Mouse (Mus musculus) midbrain, embryonic 14.5 days (tissue): ENCODE measurements around the gene Olfr777. TPM values are rescaled to one million over a fixed set of nuclear protein-coding genes. Genes with fewer than 3 reads are reported as not detected.

Experiments
- polyA plus RNA-seq: library from polyadenylated mRNA; unstranded; fragments of >200 nt; fragmentation: Nextera tagmentation; extraction: Ambion mirVana; gene quantifications from 2 replicates; pipeline ENCODE4 v1.2.1, GENCODE M21; 2014

The Olfr777 gene
- polyA plus RNA-seq, 1 experiment from 2014 or later = not detected

Other genes with a start within 250 kb of the Olfr777 start
- not detected in 2 replicates for gene Olfr764-ps1, start 231.6 kb downstream of the Olfr777 start, polyA plus RNA-seq
- not detected in 2 replicates for gene Olfr765, start 221.5 kb downstream of the Olfr777 start, polyA plus RNA-seq
- gene Olfr766-ps1, start 202.5 kb downstream of the Olfr777 start, polyA plus RNA-seq = not detected in 2 replicates
- not detected in 2 replicates for gene Olfr767, start 188.6 kb downstream of the Olfr777 start, polyA plus RNA-seq
- not detected in 2 replicates for gene Olfr768, start 172.1 kb downstream of the Olfr777 start, polyA plus RNA-seq
- gene Olfr769, start 153.6 kb downstream of the Olfr777 start, polyA plus RNA-seq = not detected in 2 replicates
- gene Olfr770, start 132.5 kb downstream of the Olfr777 start, polyA plus RNA-seq = not detected in 2 replicates
- not detected in 2 replicates for gene Olfr771, start 106.7 kb downstream of the Olfr777 start, polyA plus RNA-seq
- gene Olfr772, start 93.6 kb downstream of the Olfr777 start, polyA plus RNA-seq = not detected in 2 replicates
- not detected in 2 replicates for gene Olfr773, start 84.1 kb downstream of the Olfr777 start, polyA plus RNA-seq
- gene Olfr774, start 35.3 kb downstream of the Olfr777 start, polyA plus RNA-seq = not detected in 2 replicates
- not detected in 2 replicates for gene Olfr775, start 23.1 kb downstream of the Olfr777 start, polyA plus RNA-seq
- not detected in 2 replicates for gene Olfr776, start 12.4 kb downstream of the Olfr777 start, polyA plus RNA-seq
- not detected in 2 replicates for gene Olfr780, start 46.6 kb upstream of the Olfr777 start, polyA plus RNA-seq
- gene Olfr781, start 57.4 kb upstream of the Olfr777 start, polyA plus RNA-seq = not detected in 2 replicates
- gene Olfr782, start 77.4 kb upstream of the Olfr777 start, polyA plus RNA-seq = not detected in 2 replicates
- gene Olfr784, start 112.6 kb upstream of the Olfr777 start, polyA plus RNA-seq = 0.13 and 0.14 TPM in 2 replicates
- not detected in 2 replicates for gene Olfr785, start 133.9 kb upstream of the Olfr777 start, polyA plus RNA-seq
- gene Olfr786, start 155.8 kb upstream of the Olfr777 start, polyA plus RNA-seq = not detected in 2 replicates
- gene Olfr787, start 190.4 kb upstream of the Olfr777 start, polyA plus RNA-seq = not detected in 2 replicates
- gene Olfr788, start 199.5 kb upstream of the Olfr777 start, polyA plus RNA-seq = not detected in 2 replicates
- not detected in 2 replicates for gene Olfr789, start 213.3 kb upstream of the Olfr777 start, polyA plus RNA-seq
- gene Olfr790, start 227.0 kb upstream of the Olfr777 start, polyA plus RNA-seq = not detected in 2 replicates